Mouse (Mus musculus) c-Kit-positive CD71-positive TER-119-positive erythroid progenitor cells, embryonic 14.5 days (primary cell): ENCODE measurements around the gene Rbpj.

ENCODE experiments used
- DNase-seq: peaks from one replicate; pipeline ENCODE4 v3.0.0-alpha.2; 2013; ENCODE audit warnings: low spot score

Gene Rbpj

DNA sequence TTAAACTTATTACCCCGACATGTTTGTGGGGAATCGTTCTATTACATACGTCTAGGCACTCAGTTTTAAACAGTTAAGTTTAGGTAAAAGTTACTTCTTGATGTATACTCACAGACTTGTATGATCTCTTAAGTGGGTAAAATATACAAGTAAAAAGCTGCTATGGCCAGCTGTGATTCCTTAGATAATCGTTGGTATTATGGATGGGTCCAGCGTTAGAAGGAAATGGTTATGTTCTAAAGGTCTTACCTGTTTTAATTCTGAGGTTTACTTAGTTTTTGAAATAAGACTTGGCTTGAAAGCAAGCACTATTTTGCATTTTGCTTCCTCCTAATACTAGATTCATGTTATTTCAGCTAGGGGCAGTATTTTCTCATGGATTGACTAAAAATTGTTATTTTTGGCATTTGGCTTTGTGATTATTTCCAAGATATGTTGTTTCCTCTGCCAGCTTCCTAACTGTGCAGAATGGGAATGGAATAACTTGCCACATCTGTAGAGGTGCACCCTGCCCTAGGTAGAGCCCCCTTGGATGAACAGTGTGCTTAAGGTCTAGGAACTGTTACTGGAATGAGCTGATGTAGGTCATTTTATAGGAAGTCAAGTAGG lies 127.2 kb downstream of the Rbpj start:
- DNase-seq: no peak

GRCm38 (mm10) chr5:53594274-53594673 lies 128.3 kb downstream of the Rbpj start:
- peak; percentile 40 for DNase-seq

DNA sequence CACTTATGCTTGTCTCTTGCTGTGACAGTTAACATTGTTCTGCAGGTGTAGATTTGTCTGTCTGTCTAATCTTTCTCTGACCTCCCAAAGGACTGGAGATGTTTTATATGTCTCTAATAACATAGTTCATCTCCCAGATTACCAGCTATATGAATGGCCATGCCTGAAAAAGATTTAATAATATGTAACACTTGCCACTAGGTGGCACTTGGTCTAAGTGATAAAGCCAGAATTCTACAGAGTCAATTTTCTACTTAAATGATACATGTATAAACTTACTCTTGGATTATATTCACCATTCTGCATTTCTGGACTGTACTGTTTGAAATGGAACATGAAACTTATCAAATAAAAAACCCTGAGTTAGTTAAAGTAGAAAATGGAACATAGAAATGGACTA lies 132.6 kb downstream of the Rbpj start:
- peak; percentile 18 for DNase-seq

GRCm38 (mm10) chr5:53599116-53599515 lies 133.2 kb downstream of the Rbpj start:
- no peak for DNase-seq

- no peak for DNase-seq
Observed at GRCm38 (mm10) chr5:53602194-53602593, 136.2 kb downstream of the Rbpj start.

GRCm38 (mm10) chr5:53605450-53605849 lies 139.5 kb downstream of the Rbpj start:
- peak; percentile 24 for DNase-seq

DNA sequence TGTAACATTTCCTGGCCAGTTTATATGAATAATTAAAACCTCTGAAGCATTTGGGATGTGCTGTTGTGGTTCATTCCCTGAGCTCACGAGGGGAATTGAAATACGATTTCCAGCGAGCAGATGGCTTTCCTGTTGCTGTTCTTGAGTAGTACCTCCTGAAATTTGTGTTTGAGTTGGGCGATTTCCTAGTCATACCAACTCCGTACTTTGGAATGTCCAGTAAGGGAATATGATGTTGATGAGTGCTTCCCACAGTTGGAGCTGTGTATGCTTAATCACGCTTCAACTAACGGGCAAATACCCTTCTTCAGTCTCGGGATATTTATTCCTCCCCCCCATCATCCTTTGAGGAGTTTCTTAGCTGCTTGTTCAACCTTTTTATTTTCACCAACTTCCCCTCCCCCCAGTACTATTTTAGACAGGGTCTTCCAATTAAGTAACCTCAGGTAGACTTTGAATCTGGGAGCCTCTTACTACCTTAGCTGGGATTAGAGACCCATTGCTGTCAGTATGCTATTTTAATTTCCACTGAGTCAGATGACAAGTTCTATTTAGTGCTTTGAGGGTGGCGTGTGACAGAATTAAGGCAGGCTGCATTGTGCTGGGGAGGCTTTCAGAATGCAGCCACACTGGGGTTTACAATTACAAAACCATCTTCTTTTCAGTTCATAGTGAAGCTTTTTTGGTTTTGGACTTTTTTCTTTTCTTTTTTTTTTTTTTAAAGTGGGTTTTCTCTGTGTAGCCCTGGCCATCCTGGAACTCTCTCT lies 141.5 kb downstream of the Rbpj start:
- DNase-seq: no peak

DNA sequence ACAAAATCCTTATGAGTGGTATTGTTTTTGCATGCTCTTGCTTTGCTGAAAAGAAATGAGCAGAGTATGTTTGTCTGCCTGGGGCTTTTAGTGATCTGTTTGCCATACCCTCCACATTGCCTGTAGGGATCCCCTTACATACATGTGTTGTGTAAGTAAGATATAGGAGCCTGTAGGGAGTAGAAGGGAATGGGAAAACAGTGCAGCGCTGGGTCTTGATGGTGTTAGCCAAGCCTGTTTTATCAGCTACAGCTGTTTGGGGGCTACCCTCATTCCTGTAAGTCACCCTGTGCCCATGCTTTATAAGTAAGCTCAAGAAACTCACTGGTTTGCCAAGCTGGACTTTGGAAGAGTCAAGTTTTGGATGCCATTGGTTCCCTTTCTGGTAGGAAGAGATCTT lies 152.9 kb downstream of the Rbpj start:
- no peak for DNase-seq

DNA sequence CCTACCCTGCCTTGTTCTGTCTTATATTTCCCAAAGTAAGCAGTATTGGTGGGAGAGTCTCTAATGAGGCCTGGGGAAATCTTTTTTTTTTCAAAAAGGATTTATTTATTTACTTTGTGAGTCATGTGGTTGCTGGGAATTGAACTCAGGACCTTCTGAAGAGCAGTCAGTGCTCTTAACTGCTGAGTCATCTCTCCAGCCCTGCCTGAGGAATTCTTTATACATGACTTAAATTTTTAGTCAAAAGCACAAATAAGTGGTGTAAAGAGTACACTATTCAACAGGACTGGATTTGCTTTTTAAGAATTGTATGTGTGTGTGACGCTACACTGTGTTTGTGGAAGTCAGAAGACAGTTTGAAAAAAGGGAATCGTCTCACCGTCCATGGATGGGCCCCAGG lies 166.1 kb downstream of the Rbpj start:
- no peak for DNase-seq

GRCm38 (mm10) chr5:53636795-53637194 lies 170.8 kb downstream of the Rbpj start:
- DNase-seq: peak; percentile 74

GRCm38 (mm10) chr5:53637206-53637605 lies 171.3 kb downstream of the Rbpj start:
- DNase-seq: peak; percentile 16

DNA sequence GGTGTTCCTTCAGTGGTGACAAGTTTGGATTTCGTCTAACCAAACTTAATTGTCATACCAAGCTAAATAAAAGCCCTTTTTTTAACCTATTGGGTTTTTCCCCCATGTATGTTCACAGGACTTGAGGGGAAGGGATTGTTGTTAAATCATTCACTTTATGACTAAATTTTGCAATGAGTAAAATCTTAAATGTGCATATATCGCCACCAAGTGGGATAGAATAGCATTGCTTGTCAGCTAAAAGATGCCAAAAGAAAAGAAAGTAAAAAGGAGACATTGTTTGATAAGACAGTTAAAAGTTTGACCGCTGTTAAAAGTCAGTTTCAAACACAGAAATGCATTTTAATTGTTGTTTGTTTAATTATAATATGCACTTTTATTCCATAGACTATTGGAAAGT lies 172.7 kb downstream of the Rbpj start:
- DNase-seq: peak; percentile 47

- DNase-seq: no peak
Observed at GRCm38 (mm10) chr5:53646669-53647068, 180.7 kb downstream of the Rbpj start.

- no peak for DNase-seq
Observed at GRCm38 (mm10) chr5:53647358-53647757, 181.4 kb downstream of the Rbpj start.

- no peak for DNase-seq
Observed at GRCm38 (mm10) chr5:53656596-53656995, 190.6 kb downstream of the Rbpj start.

GRCm38 (mm10) chr5:53657925-53658324 lies 192.0 kb downstream of the Rbpj start:
- DNase-seq: no peak

DNA sequence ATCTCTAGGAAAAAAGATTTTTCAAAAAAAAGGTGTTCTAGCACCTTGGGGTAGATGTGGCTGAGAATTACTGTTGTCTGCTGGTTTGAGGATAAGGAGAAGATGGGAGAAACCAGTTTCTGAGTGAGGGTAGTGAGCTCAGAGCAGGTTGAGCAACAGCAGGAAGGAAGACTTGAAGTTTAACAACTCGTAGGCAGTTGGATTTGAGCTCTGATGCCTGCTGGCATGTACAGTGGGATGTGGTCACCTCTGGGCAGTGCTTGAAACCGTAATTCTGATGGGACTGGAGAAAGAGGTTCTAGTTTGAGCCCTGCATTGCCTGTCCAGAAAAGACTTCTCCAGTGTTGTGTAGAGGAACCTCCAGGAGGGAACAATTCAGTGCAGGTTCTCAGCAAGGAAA lies 195.6 kb downstream of the Rbpj start:
- DNase-seq: no peak

DNA sequence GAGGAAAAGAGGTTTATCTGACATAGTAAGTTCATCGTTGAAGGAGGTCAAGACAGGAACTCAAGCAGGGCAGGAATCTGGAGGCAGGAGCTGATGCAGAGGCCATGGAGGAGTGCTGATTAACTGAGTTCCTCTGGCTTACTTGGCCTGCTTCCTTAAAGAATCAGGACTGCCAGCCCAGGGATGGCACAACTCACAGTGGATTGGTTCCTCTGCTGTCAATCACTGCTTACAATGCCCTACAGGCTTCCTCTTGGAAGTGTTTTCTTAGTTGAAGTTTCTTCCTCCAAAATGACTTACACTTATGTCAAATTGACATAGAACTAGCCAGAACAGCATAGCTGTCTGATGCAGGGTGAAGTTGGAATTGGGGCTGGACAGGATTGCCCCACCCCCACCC lies 196.5 kb downstream of the Rbpj start:
- DNase-seq: no peak

GRCm38 (mm10) chr5:53663665-53664064 lies 197.7 kb downstream of the Rbpj start:
- no peak for DNase-seq

DNA sequence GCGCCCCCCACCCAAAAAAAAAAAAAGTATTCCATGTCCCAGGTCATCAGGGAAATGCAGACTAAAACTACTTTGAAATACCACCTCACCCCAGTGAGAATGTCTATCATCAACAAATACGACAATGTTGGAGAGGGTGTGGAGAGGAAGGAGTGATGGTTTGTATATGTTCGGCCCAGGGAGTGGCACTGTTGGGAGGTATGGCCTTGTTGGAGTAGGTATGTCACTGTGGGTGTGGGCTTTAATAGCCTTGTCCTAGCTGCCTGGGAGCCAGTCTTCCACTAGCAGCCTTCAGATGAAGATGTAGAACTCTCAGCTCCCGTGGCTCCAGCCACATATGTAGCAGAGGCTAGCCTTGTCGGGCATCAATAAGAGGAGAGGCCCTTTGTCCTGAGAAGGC lies 202.1 kb downstream of the Rbpj start:
- no peak for DNase-seq

DNA sequence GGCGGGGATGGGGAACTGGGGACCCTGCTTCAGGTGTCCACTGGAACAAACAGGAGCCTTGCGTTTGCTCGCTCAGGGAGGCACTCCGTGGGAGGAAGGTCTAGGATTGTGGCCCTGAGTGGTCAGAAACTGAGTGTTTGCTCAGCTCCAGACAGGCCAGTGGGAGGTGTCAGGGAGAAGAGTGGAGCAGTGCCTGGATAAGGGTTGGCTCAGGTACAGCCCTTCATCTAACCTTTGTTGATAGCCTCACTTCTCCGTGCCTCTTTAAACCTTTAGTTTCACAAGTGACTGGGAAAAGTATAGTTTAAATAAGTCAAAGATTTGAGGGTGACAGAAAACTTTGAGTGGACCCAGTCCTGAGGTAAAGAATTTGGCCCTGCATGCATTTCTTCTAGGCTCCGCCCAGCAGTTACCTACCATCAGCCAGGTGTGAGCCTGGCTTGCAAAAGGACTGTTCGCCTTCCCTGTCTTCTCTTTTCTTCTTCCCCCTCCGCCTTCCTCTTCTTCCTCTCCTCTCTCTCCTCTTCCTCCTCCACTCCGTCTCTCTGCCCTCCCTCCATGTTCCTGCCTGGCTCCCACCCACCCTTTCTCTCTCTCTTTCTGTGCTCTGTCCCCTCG lies 204.5 kb downstream of the Rbpj start:
- DNase-seq: no peak

GRCm38 (mm10) chr5:53671507-53671906 lies 205.6 kb downstream of the Rbpj start:
- DNase-seq: no peak

DNA sequence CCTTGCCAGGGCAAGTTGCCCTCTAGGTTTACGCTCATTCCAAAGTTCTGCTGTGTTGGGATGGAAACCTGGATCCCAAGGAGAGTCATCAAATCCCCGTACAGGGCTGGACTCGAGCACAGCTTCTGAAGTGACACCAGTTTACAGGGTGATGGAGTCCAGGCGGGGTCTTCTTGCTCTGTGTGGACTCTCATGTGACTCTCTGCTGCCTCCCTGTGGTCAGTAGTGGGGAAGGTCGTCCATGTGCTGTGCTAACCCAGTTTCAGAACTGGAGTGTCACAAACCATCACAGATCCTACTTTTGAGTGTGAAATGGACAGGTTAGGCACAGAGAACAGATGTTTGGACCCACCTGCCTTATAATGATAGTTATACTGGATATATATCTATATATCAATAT lies 206.4 kb downstream of the Rbpj start:
- peak; percentile 40 for DNase-seq
